Mouse (Mus musculus): ENCODE data around the gene Ms4a10.

Gene Ms4a10

GRCm38 (mm10) chr19:10918321-10918991, 56.0 kb downstream of the Ms4a10 start:
- DNase-seq (ENCODE audit: low read depth, low spot score): no peak

- DNase-seq (ENCODE audit: low read depth, low spot score): no peak
Observed at GRCm38 (mm10) chr19:10916506-10916905, 58.0 kb downstream of the Ms4a10 start.

GRCm38 (mm10) chr19:10914870-10915269, 59.6 kb downstream of the Ms4a10 start:
- DNase-seq (ENCODE audit: low read depth, low spot score): no peak

GRCm38 (mm10) chr19:10914291-10914690, 60.2 kb downstream of the Ms4a10 start:
- no peak for DNase-seq (ENCODE audit: low read depth, low spot score)
